Mouse (Mus musculus) induced T-regulatory cell, adult 2 months (primary cell): ENCODE data around the gene Scgb1b27.
"Not testable (repeated sequence)": the region's sequence is repeated elsewhere in the genome, so short reads cannot be mapped to it uniquely, and the experiment has no call there.

ENCODE experiments used
- DNase-seq: peaks from one replicate; pipeline ENCODE4 v3.0.0-alpha.2; 2012; ENCODE audit warnings: low read depth

Gene Scgb1b27

DNA sequence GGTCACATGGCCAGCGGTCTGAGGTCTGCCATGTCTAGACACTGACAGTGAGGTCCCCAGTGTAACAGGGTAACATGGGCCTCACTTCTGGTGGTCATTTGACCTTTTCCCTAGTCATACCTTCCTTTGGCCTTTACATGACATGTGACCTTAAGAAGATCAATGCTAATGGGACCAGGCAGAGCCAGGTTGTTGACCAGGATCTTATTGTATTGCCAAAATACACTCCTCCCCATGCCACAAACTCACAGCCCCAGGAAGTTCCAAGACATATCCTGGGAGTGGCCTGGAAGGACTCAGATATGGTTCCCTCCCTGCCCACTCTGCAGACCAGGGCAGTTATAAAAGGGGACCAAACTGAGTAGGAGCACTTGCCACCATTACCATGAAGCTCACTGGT, at the start of gene Scgb1b27:
Scgb1b27 (plus strand) TSS at position 301 of the 400 bp plus-strand sequence.
- not testable (repeated sequence) for DNase-seq

DNA sequence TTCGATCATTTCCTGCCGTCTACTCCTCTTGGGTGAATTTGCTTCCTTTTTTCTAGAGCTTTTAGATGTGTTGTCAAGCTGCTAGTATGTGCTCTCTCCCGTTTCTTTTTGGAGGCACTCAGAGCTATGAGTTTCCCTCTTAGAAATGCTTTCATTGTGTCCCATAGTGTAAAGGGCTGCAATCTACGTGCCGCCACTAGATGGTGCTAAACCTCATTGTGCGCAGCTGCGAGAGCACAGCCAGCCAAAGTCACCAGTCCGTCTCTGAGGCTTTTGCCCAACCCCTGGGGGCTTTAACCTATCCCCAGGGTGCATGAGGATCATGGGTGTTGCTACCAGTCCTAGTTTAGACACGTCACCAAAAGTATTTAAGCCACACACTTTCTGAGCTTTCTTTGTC, 39.0 kb upstream of the Scgb1b27 start:
- DNase-seq = peak; percentile 14

DNA sequence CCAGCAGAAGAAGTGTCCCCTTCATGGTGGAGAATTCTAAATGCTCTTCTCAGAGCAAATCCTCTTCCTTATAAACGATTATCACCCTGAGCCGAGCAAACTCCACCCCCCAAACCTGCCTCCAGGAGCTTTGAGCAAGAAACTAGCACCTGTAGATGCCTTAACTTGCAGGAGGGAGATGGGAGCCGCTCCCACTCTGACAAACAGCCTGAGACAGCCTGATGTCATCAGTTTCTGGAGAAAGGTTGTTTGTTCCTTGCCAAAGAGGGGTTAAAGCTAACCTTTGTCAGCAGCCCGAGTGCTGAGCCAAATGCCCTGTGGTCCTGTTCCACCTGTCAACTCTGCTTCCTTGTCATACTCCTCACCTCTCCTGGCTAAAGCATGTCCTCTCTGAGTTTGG, 7.4 kb upstream of the Scgb1b27 start, which contains the start of gene Scgb2b27:
Scgb2b27 (minus strand) TSS at position 101 of the 400 bp plus-strand sequence.
- no peak for DNase-seq

DNA sequence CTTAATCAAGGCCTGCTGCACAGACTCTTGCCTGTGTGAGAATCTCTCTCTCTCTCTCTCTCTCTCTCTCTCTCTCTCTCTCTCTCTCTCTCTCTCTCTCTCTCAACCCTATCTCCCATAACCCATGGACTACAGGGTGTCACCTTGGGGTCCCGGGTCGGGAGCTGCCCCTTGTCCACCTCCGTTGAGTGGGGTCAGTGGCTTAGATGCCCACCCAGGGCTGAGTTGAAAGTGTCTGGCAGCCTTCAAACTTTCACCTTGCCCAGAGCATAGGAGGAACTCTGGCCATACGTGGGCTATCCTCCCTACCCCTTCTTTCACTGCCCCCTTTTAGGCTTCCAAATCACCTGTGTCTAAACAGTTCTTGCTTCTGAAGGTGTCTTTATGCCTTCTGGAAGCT, 4.4 kb downstream of the Scgb1b27 start:
- no peak for DNase-seq

DNA sequence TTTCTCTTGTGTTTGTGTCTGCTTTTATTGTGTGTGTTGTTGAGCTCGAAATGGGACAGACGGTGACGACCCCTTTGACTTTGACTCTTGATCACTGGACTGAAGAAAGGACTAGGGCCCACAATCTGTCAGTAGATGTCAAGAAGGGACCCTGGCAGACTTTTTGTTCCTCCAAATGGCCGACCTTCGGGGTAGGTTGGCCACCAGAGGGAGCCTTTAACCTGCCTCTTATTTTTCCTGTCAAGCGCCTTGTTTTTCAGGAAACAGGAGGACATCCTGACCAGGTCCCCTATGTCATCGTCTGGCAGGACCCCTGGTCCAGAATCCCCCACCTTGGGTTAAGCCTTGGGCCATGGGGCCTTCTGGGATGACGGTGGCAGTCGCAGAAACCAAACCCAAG, 5.9 kb downstream of the Scgb1b27 start:
- DNase-seq = not testable (repeated sequence)

DNA sequence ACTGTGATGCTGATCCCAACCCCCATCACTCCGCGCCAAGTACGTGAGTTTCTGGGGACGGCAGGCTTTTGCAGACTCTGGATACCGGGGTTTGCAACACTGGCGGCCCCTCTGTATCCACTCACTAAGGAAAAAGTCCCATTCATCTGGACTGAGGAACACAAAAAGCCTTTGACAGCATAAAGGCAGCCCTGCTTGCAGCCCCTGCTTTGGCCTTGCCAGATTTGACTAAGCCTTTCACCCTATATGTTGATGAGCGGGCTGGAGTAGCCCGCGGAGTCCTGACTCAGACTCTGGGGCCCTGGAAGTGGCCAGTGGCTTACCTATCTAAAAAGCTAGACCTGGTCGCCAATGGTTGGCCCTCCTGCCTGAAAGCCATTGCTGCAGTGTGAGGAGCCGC, 8.7 kb downstream of the Scgb1b27 start:
- no peak for DNase-seq

DNA sequence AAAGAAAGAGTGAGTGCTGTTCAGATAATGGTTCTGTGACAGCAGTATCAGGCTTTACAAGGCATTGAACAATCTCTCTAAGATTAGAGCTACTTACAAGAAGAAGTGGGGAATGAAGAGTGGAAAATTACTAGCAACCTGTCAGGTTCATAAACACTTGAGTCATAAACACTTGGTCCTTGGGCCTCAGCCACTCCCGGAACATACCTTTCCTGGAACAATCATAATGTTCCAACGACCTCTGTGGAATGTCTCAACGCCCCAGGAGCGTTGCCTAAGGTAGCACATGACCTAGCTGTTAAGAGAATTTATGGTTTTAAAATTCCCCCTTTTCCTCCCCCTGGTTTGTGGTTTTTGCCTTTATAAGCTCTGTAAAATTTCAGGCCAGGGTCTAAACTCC, 13.3 kb downstream of the Scgb1b27 start:
- not testable (repeated sequence) for DNase-seq

DNA sequence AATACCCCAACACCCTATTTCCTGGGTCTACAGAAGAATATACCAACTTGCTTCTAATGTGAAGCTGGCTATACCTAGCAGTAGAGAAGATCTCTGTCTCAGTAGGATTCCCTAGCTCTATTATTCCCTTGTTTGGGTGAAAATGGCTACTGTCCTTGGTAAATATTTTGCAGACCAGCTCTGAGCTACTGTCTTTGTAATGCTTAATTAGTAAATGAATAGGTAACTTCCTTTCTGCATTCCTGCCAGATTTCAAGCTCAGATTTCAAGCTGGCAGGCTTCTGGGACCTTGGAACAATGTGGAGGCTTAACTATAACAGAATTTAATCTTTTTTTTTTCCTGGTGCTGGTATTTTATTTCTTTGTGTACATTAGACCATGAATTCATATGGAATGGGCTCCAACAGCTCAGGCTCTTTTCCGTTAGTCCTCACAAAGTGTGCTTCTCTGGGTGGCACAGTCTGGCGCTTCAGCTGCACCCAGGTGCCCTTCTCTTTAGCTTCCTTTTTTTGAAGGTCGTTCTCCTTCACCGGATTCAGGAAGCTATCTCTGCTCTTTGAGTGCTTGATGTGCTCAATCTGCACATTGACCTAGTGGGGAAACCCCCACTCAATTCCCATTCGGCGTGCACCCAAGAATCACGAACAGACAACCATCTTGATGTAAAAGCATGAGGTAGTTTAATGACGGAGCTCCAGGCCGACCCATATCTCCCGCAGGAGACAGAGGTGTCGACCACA, 15.0 kb downstream of the Scgb1b27 start:
- DNase-seq = not testable (repeated sequence)

DNA sequence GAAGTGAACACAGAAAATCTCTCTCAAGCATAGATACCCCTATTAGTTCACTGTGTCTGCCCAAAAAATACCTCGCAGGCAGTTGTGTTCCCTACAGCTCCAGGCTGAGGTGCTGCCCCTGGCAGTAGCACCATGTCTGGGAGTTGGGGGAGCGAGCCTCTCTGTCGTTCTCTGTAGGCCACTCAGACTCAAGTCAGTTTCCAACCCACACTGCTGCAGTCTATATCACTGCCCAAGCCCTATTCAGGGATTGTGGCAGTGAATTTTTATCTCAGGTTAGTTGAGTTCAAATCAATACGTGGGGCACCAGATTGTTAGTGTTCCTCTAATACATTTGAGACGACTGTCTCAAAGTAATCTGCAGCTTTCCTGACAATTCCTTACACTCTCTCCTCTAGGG, 46.8 kb downstream of the Scgb1b27 start:
- not testable (repeated sequence) for DNase-seq
